Mouse (Mus musculus) brain, embryonic 14.5 days (tissue): ENCODE data around the gene Gm10282.

Experiments used
- CTCF ChIP-seq: fragments of 200-500 bp; IDR thresholded peaks from 2 replicates; pipeline ENCODE4 v1.5.1; 2012; ENCODE audit warnings: inconsistent platforms, mild to moderate bottlenecking, moderate library complexity, borderline replicate concordance; ENCODE audit not compliant: insufficient read depth, insufficient read length; ENCODE audit errors: extremely low read depth
- POLR2A ChIP-seq: fragments of 200-500 bp; IDR thresholded peaks from 2 replicates; pipeline ENCODE4 v1.6.1; 2012; ENCODE audit warnings: mild to moderate bottlenecking, inconsistent platforms, borderline replicate concordance; ENCODE audit not compliant: poor library complexity, insufficient read depth, insufficient read length, severe bottlenecking; ENCODE audit errors: extremely low read depth

- TF ChIP-seq POLR2A (no peak), CTCF (no peak)
Observed at GRCm38 (mm10) chr8:72259862-72260261, 45.2 kb downstream of the Gm10282 start.
